Mouse (Mus musculus) lung, postnatal 0 days (tissue): Measurements from ENCODE around the gene 2410131K14Rik.

ENCODE experiments used
- CTCF ChIP-seq: IDR thresholded peaks from 2 replicates; pipeline ENCODE4 v1.5.1; 2016; ENCODE audit warnings: antibody characterized with exemption, mild to moderate bottlenecking
- EP300 ChIP-seq: IDR thresholded peaks from 2 replicates; pipeline ENCODE4 v1.6.1; 2016; ENCODE audit warnings: antibody characterized with exemption, mild to moderate bottlenecking, control low read depth

GRCm38 (mm10) chr5:118239671-118240070, 5.4 kb upstream of the 2410131K14Rik start:
- no peak for TF ChIP-seq CTCF
- TF ChIP-seq EP300: no peak
